Mouse (Mus musculus): ENCODE data around the gene Irf2. TPM values are rescaled to one million over a fixed set of nuclear protein-coding genes. Genes with fewer than 3 reads are reported as not detected.
A peak's percentile ranks its signal among the peaks of the same experiment; 100 is the strongest.

Irf2 gene
- total RNA-seq, 2 experiments from 2014 or later, result 17.2 to 55.0 TPM

- ATAC-seq (replicated peaks; ENCODE audit: low FRiP score, low TSS enrichment, poor library complexity, severe bottlenecking), result no peak
Observed at GRCm38 (mm10) chr8:46750566-46750965, 11.0 kb downstream of the Irf2 start.

GRCm38 (mm10) chr8:46751151-46751550 lies 11.6 kb downstream of the Irf2 start:
- ATAC-seq (replicated peaks; ENCODE audit: low FRiP score, low TSS enrichment, poor library complexity, severe bottlenecking), result no peak

GRCm38 (mm10) chr8:46752986-46753385 lies 13.5 kb downstream of the Irf2 start:
- no peak for ATAC-seq (replicated peaks; ENCODE audit: low FRiP score, low TSS enrichment, poor library complexity, severe bottlenecking)

- no peak for ATAC-seq (replicated peaks; ENCODE audit: low FRiP score, low TSS enrichment, poor library complexity, severe bottlenecking)
Observed at GRCm38 (mm10) chr8:46754355-46754754, 14.8 kb downstream of the Irf2 start.

- ATAC-seq (replicated peaks; ENCODE audit: low FRiP score, low TSS enrichment, poor library complexity, severe bottlenecking), result no peak
Observed at GRCm38 (mm10) chr8:46755731-46756333, 16.3 kb downstream of the Irf2 start.

GRCm38 (mm10) chr8:46757613-46758012 lies 18.1 kb downstream of the Irf2 start:
- ATAC-seq (replicated peaks; ENCODE audit: low FRiP score, low TSS enrichment, poor library complexity, severe bottlenecking), result no peak

- ATAC-seq (replicated peaks; ENCODE audit: low FRiP score, low TSS enrichment, poor library complexity, severe bottlenecking), result no peak
Observed at GRCm38 (mm10) chr8:46758131-46758530, 18.6 kb downstream of the Irf2 start.

GRCm38 (mm10) chr8:46758676-46759075 lies 19.1 kb downstream of the Irf2 start:
- ATAC-seq (replicated peaks; ENCODE audit: low FRiP score, low TSS enrichment, poor library complexity, severe bottlenecking), result peak; percentile 72

GRCm38 (mm10) chr8:46759562-46759961 lies 20.0 kb downstream of the Irf2 start:
- ATAC-seq (replicated peaks; ENCODE audit: low FRiP score, low TSS enrichment, poor library complexity, severe bottlenecking), result no peak

GRCm38 (mm10) chr8:46760701-46761100 lies 21.2 kb downstream of the Irf2 start:
- ATAC-seq (replicated peaks; ENCODE audit: low FRiP score, low TSS enrichment, poor library complexity, severe bottlenecking), result no peak

GRCm38 (mm10) chr8:46761454-46761853 lies 21.9 kb downstream of the Irf2 start:
- no peak for ATAC-seq (replicated peaks; ENCODE audit: low FRiP score, low TSS enrichment, poor library complexity, severe bottlenecking)

GRCm38 (mm10) chr8:46769408-46770180 lies 30.1 kb downstream of the Irf2 start:
- ATAC-seq (replicated peaks; ENCODE audit: low FRiP score, low TSS enrichment, poor library complexity, severe bottlenecking), result 0 out of 2 replicates have a peak, but pooled peaks have one; percentile 32

GRCm38 (mm10) chr8:46770905-46771516 lies 31.5 kb downstream of the Irf2 start:
- ATAC-seq (replicated peaks; ENCODE audit: low FRiP score, low TSS enrichment, poor library complexity, severe bottlenecking), result no peak

GRCm38 (mm10) chr8:46772801-46773200 lies 33.3 kb downstream of the Irf2 start:
- ATAC-seq (replicated peaks; ENCODE audit: low FRiP score, low TSS enrichment, poor library complexity, severe bottlenecking), result 0 out of 2 replicates have a peak, but pooled peaks have one; percentile 16

GRCm38 (mm10) chr8:46777760-46778460 lies 38.4 kb downstream of the Irf2 start:
- no peak for ATAC-seq (replicated peaks; ENCODE audit: low FRiP score, low TSS enrichment, poor library complexity, severe bottlenecking)

- no peak for ATAC-seq (replicated peaks; ENCODE audit: low FRiP score, low TSS enrichment, poor library complexity, severe bottlenecking)
Observed at GRCm38 (mm10) chr8:46781067-46781657, 41.6 kb downstream of the Irf2 start.

- ATAC-seq (replicated peaks; ENCODE audit: low FRiP score, low TSS enrichment, poor library complexity, severe bottlenecking), result no peak
Observed at GRCm38 (mm10) chr8:46782254-46782653, 42.7 kb downstream of the Irf2 start.

- ATAC-seq (replicated peaks; ENCODE audit: low FRiP score, low TSS enrichment, poor library complexity, severe bottlenecking), result no peak
Observed at GRCm38 (mm10) chr8:46785070-46785469, 45.5 kb downstream of the Irf2 start.

GRCm38 (mm10) chr8:46785926-46786325 lies 46.4 kb downstream of the Irf2 start:
- peak; percentile 68 for ATAC-seq (replicated peaks; ENCODE audit: low FRiP score, low TSS enrichment, poor library complexity, severe bottlenecking)

Measured in megakaryocyte-erythroid progenitor cell, adult 5-6 weeks (primary cell).